Mouse (Mus musculus) MEL (cell line): ENCODE measurements around the gene Abcc8. TPM values are rescaled to one million over a fixed set of nuclear protein-coding genes. Genes with fewer than 3 reads are reported as not detected.

ENCODE experiments used
- DNase-seq: peaks from one replicate; pipeline ENCODE4 v3.0.0; 2011; ENCODE audit warnings: low read depth, low spot score
- H3K27ac ChIP-seq: 2 replicates; pipeline ENCODE4 v1.5.1; 2012; ENCODE audit warnings: low read depth, mild to moderate bottlenecking, control low read depth, low read length, moderate library complexity; ENCODE audit not compliant: control insufficient read depth
- H3K27me3 ChIP-seq, 2 experiments: fragments of 150-350 bp in 1 of 2; sonication (generic) in 1 of 2; 2 replicates each; pipeline ENCODE4 v1.6.1; 2012; ENCODE audit warnings: low read length in 2 of 2, mild to moderate bottlenecking in 2 of 2, improper control_type of control experiment in 1 of 2, moderate library complexity in 1 of 2; ENCODE audit not compliant: insufficient read depth in 2 of 2, control insufficient read depth in 1 of 2
- H3K36me3 ChIP-seq, 2 experiments: 2 replicates each; pipeline ENCODE4 v1.6.1; 2012 to 2014; ENCODE audit warnings: low read length in 2 of 2, improper control_type of control experiment in 1 of 2, inconsistent platforms in 1 of 2, mild to moderate bottlenecking in 1 of 2; ENCODE audit not compliant: insufficient read depth in 2 of 2, control insufficient read depth in 1 of 2
- H3K4me1 ChIP-seq, 2 experiments: fragments of 150-350 bp in 1 of 2; sonication (generic) in 1 of 2; 2 replicates each; pipeline ENCODE4 v1.6.1; 2012; ENCODE audit warnings: low read length in 2 of 2, improper control_type of control experiment in 1 of 2, mild to moderate bottlenecking in 1 of 2; ENCODE audit not compliant: insufficient read depth in 2 of 2, control insufficient read depth in 1 of 2
- H3K4me3 ChIP-seq, 2 experiments: fragments of 150-350 bp in 1 of 2; sonication (generic) in 1 of 2; 2 replicates each; pipeline ENCODE4 v1.5.1; 2012; ENCODE audit warnings: low read depth in 2 of 2, low read length in 2 of 2, mild to moderate bottlenecking in 2 of 2, moderate library complexity in 2 of 2, control low read depth in 1 of 2, improper control_type of control experiment in 1 of 2; ENCODE audit not compliant: control insufficient read depth in 1 of 2, insufficient read depth in 1 of 2
- H3K79me2 ChIP-seq: 2 replicates; pipeline ENCODE4 v1.6.1; 2012; ENCODE audit warnings: mild to moderate bottlenecking, low read length, moderate library complexity; ENCODE audit not compliant: control insufficient read depth, poor library complexity, insufficient read depth
- H3K9ac ChIP-seq: 2 replicates; pipeline ENCODE4 v1.6.1; 2012; ENCODE audit warnings: low read depth, mild to moderate bottlenecking, control low read depth, low read length, moderate library complexity; ENCODE audit not compliant: control insufficient read depth, poor library complexity, severe bottlenecking
- H3K9me3 ChIP-seq: fragments of 150-350 bp; sonication (generic); replicated peaks from 2 replicates; pipeline ENCODE4 v1.6.1; 2012; ENCODE audit warnings: mild to moderate bottlenecking, low read length, improper control_type of control experiment, moderate library complexity; ENCODE audit not compliant: insufficient read depth
- BHLHE40 ChIP-seq: IDR thresholded peaks from 2 replicates; pipeline ENCODE4 v1.6.1; 2012; ENCODE audit warnings: low read depth, mild to moderate bottlenecking, inconsistent platforms, low read length, improper control_type of control experiment, borderline replicate concordance
- CHD1 ChIP-seq: IDR thresholded peaks from 2 replicates; pipeline ENCODE4 v1.6.1; 2012; ENCODE audit warnings: low read depth, mild to moderate bottlenecking, inconsistent platforms, low read length, improper control_type of control experiment
- CHD2 ChIP-seq: IDR thresholded peaks from 2 replicates; pipeline ENCODE4 v1.6.1; 2011; ENCODE audit warnings: low read length, improper control_type of control experiment
- CTCF ChIP-seq, 3 experiments: IDR thresholded peaks in 2 of 3; conservative IDR thresholded peaks in 1 of 3; 2 replicates each; pipeline ENCODE4 v1.5.1; 2011 to 2012; ENCODE audit warnings: low read length in 3 of 3, low read depth in 2 of 3, mild to moderate bottlenecking in 2 of 3, improper control_type of control experiment in 1 of 3, inconsistent platforms in 1 of 3, mixed read lengths in 1 of 3, moderate library complexity in 1 of 3; ENCODE audit not compliant: control insufficient read depth in 1 of 3, insufficient read depth in 1 of 3, poor library complexity in 1 of 3, severe bottlenecking in 1 of 3
- ELF1 ChIP-seq: IDR thresholded peaks from 2 replicates; pipeline ENCODE4 v1.6.1; 2014; ENCODE audit warnings: low read depth, mild to moderate bottlenecking, inconsistent platforms, low read length, improper control_type of control experiment, moderate library complexity
- JUND ChIP-seq: IDR thresholded peaks from 2 replicates; pipeline ENCODE4 v1.6.1; 2011; ENCODE audit warnings: low read depth, mild to moderate bottlenecking, improper control_type of control experiment, low read length
- KAT2A ChIP-seq: conservative IDR thresholded peaks from 2 replicates; pipeline ENCODE4 v1.6.1; 2012; ENCODE audit warnings: low read depth, low read length, improper control_type of control experiment, inconsistent platforms
- MAZ ChIP-seq: IDR thresholded peaks from 2 replicates; pipeline ENCODE4 v1.6.1; 2012; ENCODE audit warnings: low read depth, mild to moderate bottlenecking, inconsistent platforms, low read length, improper control_type of control experiment
- MEF2A ChIP-seq: IDR thresholded peaks from 2 replicates; pipeline ENCODE4 v1.6.1; 2014; ENCODE audit warnings: low read depth, mild to moderate bottlenecking, inconsistent platforms, low read length, improper control_type of control experiment; ENCODE audit not compliant: poor library complexity, insufficient replicate concordance, severe bottlenecking; ENCODE audit errors: extremely low read depth
- MXI1 ChIP-seq: IDR thresholded peaks from 2 replicates; pipeline ENCODE4 v1.6.1; 2011; ENCODE audit warnings: mild to moderate bottlenecking, low read depth, low read length, improper control_type of control experiment
- MYC ChIP-seq: IDR thresholded peaks from 2 replicates; pipeline ENCODE4 v1.6.1; 2011; ENCODE audit warnings: low read depth, mild to moderate bottlenecking, low read length, improper control_type of control experiment, moderate library complexity
- SIN3A ChIP-seq: IDR thresholded peaks from 2 replicates; pipeline ENCODE4 v1.6.1; 2012; ENCODE audit warnings: low read length, improper control_type of control experiment, inconsistent platforms
- SMC3 ChIP-seq: IDR thresholded peaks from 2 replicates; pipeline ENCODE4 v1.6.1; 2011; ENCODE audit warnings: low read depth, low read length, improper control_type of control experiment
- TAL1 ChIP-seq: IDR thresholded peaks from 2 replicates; pipeline ENCODE4 v1.6.1; 2012; ENCODE audit warnings: mild to moderate bottlenecking, inconsistent platforms, low read length, moderate library complexity, mixed read lengths
- ZMIZ1 ChIP-seq: IDR thresholded peaks from 2 replicates; pipeline ENCODE4 v1.6.1; 2012; ENCODE audit warnings: low read depth, mild to moderate bottlenecking, inconsistent platforms, low read length, improper control_type of control experiment, moderate library complexity
- polyA plus RNA-seq, 2 experiments: library from polyadenylated mRNA; stranded (reverse) in 1 of 2; unstranded in 1 of 2; fragments of >175 nt in 1 of 2; fragments of >200 nt in 1 of 2; gene quantifications; 2 replicates each; pipeline versions ENCODE4 v1.2.1 to v1.2.4; 2012; ENCODE audit warnings: low replicate concordance in 2 of 2, low read depth in 1 of 2; ENCODE audit not compliant: insufficient read length in 2 of 2, insufficient read depth in 1 of 2, missing spikeins in 1 of 2
- total RNA-seq: library from RNA; depleted of rRNA; stranded (reverse); fragments of 300-350 nt; gene quantifications from 2 replicates; pipeline ENCODE4 v1.2.3, GENCODE M21; 2012

The Abcc8 gene
- total and polyA plus RNA-seq, 3 experiments: not detected

DNA sequence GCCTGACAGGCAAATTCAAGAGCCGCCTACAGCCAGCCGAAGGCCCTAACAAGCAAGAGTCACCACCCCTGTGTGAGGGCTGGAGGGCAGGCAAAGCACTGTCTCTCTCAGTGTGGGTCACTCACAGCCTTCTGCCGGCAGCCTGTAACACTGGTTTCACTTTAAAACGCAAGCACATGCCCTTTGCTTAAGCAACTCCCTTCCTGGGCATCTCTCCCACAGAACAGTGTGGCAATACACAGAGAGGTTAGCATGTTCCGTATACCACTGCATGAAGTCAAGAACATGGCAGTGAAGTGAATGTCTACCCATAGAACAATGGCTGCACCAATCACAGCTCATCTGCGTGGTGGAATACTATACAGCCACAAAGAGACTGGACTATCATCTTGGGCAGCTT is 11.4 kb downstream of the Abcc8 start:
- H3K9me3 ChIP-seq: no peaks in the 10 kb centered on the region
- H3K36me3 ChIP-seq: no peaks in the 10 kb centered on the region
- no peaks in the 10 kb centered on the region for H3K79me2 ChIP-seq
- H3K9ac ChIP-seq: no peak overlapping the region
- no peak overlapping the region for H3K27ac ChIP-seq
- H3K4me1 ChIP-seq: no peaks in the 10 kb centered on the region
- no peak overlapping the region for H3K4me3 ChIP-seq
- no peaks in the 10 kb centered on the region for H3K27me3 ChIP-seq
- no peak for DNase-seq
- TF ChIP-seq MAZ (no peak), CTCF (IDR thresholded peaks at IDR 0.05 in 2 of 3, conservative IDR thresholded peaks at IDR 0.05 in 1 of 3; ENCODE audit: control insufficient read depth in 1 of 3, insufficient read depth in 1 of 3, low read depth in 2 of 3, low read length in 3 of 3, poor library complexity in 1 of 3, severe bottlenecking in 1 of 3) (no peak), KAT2A (no peak), ELF1 (no peak), CHD1 (no peak), ZMIZ1 (no peak), TAL1 (no peak)

DNA sequence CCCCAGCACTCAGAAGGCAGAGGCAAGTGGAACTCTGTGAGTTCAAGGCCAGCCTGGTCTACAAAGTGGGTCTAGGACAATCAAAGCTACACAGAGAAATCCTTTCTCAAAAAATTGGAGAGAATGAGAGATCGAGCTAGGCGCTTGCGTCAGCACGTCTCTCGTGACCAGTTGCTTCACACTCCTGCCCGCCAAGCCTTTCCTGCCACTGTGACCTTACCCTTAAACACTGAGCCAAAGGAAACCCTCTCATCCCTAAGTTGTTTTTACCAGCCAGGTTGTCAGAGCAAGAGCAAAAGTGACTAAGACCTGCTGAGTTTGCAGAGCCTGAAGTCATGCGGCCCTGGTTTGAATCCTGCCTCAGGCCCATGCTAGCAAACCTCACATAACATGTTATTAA is 11.9 kb downstream of the Abcc8 start:
- no peak overlapping the region for H3K27ac ChIP-seq
- H3K4me1 ChIP-seq: no peaks in the 10 kb centered on the region
- no peaks in the 10 kb centered on the region for H3K9me3 ChIP-seq
- DNase-seq: no peak
- no peak overlapping the region for H3K4me3 ChIP-seq
- H3K27me3 ChIP-seq: no peaks in the 10 kb centered on the region
- H3K9ac ChIP-seq: no peak overlapping the region
- no peaks in the 10 kb centered on the region for H3K79me2 ChIP-seq
- TF ChIP-seq BHLHE40 (no peak), SIN3A (no peak), TAL1 (no peak)
- H3K36me3 ChIP-seq: no peaks in the 10 kb centered on the region

DNA sequence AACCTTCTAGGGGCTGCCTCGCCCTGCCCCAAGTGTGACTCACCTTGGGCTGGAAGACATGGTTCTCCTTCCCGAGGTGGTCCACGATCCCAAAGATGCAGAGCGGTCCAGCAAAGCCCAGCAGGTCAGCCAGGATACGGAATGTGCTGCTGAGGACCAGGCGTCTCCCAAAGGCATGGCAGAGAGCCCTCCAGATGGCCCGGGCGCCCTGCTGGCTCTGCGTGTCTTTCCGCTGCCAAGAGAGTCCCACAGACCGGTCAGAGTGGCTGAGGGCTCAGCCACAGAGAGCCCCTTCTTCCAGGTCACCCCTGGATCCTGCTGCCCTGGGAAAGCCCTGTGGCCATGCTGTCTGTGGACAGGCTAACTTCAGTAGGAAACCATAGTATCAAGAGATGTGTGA is 14.0 kb downstream of the Abcc8 start:
- Histone ChIP-seq H3K9me3 (no peaks in the 10 kb centered on the region), H3K4me3 (no peak overlapping the region), H3K9ac (no peak overlapping the region), H3K4me1 (no peaks in the 10 kb centered on the region), H3K36me3 (no peaks in the 10 kb centered on the region), H3K79me2 (no peaks in the 10 kb centered on the region), H3K27ac (no peak overlapping the region), H3K27me3 (no peaks in the 10 kb centered on the region)
- TF ChIP-seq MEF2A: no peak
- TF ChIP-seq SMC3: no peak
- TF ChIP-seq MXI1: no peak
- TF ChIP-seq CHD2: no peak
- no peak for TF ChIP-seq JUND
- no peak for TF ChIP-seq MYC
- DNase-seq: no peak
